Mouse (Mus musculus) hindbrain, postnatal 0 days (tissue): ENCODE results near the gene Sar1a. TPM values are rescaled to one million over a fixed set of nuclear protein-coding genes. Genes with fewer than 3 reads are reported as not detected.

Experiments used
- ATAC-seq: fragments of 200-750 bp; cut with Nextera tagmentation; 2 replicates; pipeline ENCODE4 v1.8.0; 2017; ENCODE audit warnings: mild to moderate bottlenecking, moderate TSS enrichment, moderate library complexity
- DNase-seq: peaks from one replicate; pipeline ENCODE4 v3.0.0-alpha.2; 2015; ENCODE audit warnings: low spot score
- H3K27ac ChIP-seq: fragments of 300-500 bp; sonication (generic); 2 replicates; pipeline ENCODE4 v1.5.1; 2014; ENCODE audit warnings: mild to moderate bottlenecking
- H3K27me3 ChIP-seq: fragments of 300-500 bp; sonication (generic); 2 replicates; pipeline ENCODE4 v1.6.1; 2014; ENCODE audit warnings: low read length, mixed read lengths; ENCODE audit not compliant: insufficient read depth
- H3K36me3 ChIP-seq: fragments of 300-500 bp; sonication (generic); 2 replicates; pipeline ENCODE4 v1.6.1; 2014; ENCODE audit warnings: low read length, mixed read lengths; ENCODE audit not compliant: insufficient read depth
- H3K4me1 ChIP-seq: fragments of 300-500 bp; sonication (generic); 2 replicates; pipeline ENCODE4 v1.6.1; 2014; ENCODE audit warnings: antibody characterized with exemption, low read length, mixed read lengths; ENCODE audit not compliant: insufficient read depth
- H3K4me2 ChIP-seq: fragments of 300-500 bp; sonication (generic); 2 replicates; pipeline ENCODE4 v1.6.1; 2014; ENCODE audit warnings: low read depth, mild to moderate bottlenecking, low read length, moderate library complexity, mixed read lengths
- H3K4me3 ChIP-seq: fragments of 300-500 bp; sonication (generic); 2 replicates; pipeline ENCODE4 v1.5.1; 2014; ENCODE audit warnings: low read length
- H3K9ac ChIP-seq: fragments of 300-500 bp; sonication (generic); replicated peaks from 2 replicates; pipeline ENCODE4 v1.6.1; 2014; ENCODE audit warnings: mild to moderate bottlenecking, low read length, moderate library complexity, mixed read lengths
- H3K9me3 ChIP-seq: fragments of 300-500 bp; sonication (generic); 2 replicates; pipeline ENCODE4 v1.6.1; 2016; ENCODE audit warnings: low read length, mixed read lengths
- CTCF ChIP-seq: IDR thresholded peaks from 2 replicates; pipeline ENCODE4 v1.5.1; 2016; ENCODE audit warnings: antibody characterized with exemption, control low read depth, low read depth
- WGBS: fragments of 180-500 bp; shearing (Covaris S2); extraction: QIAGEN DNeasy Blood & Tissue Kit; methylation state at CpG from one replicate; pipeline ENCODE4 v1.1.7; 2014; 5-methylcytosine and 5-hydroxymethylcytosine counted together
- polyA plus RNA-seq: library from polyadenylated mRNA; unstranded; fragments of >200 nt; fragmentation: Nextera tagmentation; extraction: Ambion mirVana; gene quantifications from 2 replicates; pipeline ENCODE4 v1.2.1, GENCODE M21; 2015
- total RNA-seq: library from RNA; depleted of rRNA; stranded (reverse); fragments of >200 nt; gene quantifications from 2 replicates; pipeline ENCODE4 v1.2.3, GENCODE M21; 2014

Sar1a gene
- total and polyA plus RNA-seq, 2 experiments from 2014 or later: 125 to 188 TPM

GRCm38 (mm10) chr10:61661887-61662286 is 18.2 kb upstream of the Sar1a start:
- no peak overlapping the region for H3K9ac ChIP-seq
- DNase-seq: no peak
- no peak for ATAC-seq
- no peaks in the 10 kb centered on the region for H3K27me3 ChIP-seq
- H3K4me3 ChIP-seq: no peak overlapping the region
- WGBS: 66% methylated on average over 8 of the region's 8 CpGs
- no peak overlapping the region for H3K4me2 ChIP-seq
- H3K4me1 ChIP-seq: no peaks in the 10 kb centered on the region
- H3K9me3 ChIP-seq: no peaks in the 10 kb centered on the region
- H3K27ac ChIP-seq: no peak overlapping the region
- H3K36me3 ChIP-seq: peaks cover 8% of the 10 kb centered on the region; the same call in 1 of the 2 replicates
- no peak for TF ChIP-seq CTCF

GRCm38 (mm10) chr10:61662391-61662988 is 17.6 kb upstream of the Sar1a start:
- peak; percentile 51 for DNase-seq

GRCm38 (mm10) chr10:61665111-61665510 is 15.0 kb upstream of the Sar1a start:
- 94% methylated on average over 10 of the region's 10 CpGs for WGBS
- H3K9ac ChIP-seq: no peak overlapping the region
- no peak for TF ChIP-seq CTCF
- H3K27ac ChIP-seq: no peak overlapping the region
- H3K4me3 ChIP-seq: no peak overlapping the region
- H3K4me1 ChIP-seq: no peaks in the 10 kb centered on the region
- DNase-seq: no peak
- H3K4me2 ChIP-seq: no peak overlapping the region
- no peak for ATAC-seq
- H3K9me3 ChIP-seq: no peaks in the 10 kb centered on the region
- H3K27me3 ChIP-seq: no peaks in the 10 kb centered on the region
- H3K36me3 ChIP-seq: peaks cover 34% of the 10 kb centered on the region; the same call in 1 of the 2 replicates

More at GRCm38 (mm10) chr10:61662391-61662988, 17.6 kb upstream of the Sar1a start:
- H3K4me3 ChIP-seq: no peak overlapping the region
- no peaks in the 10 kb centered on the region for H3K4me1 ChIP-seq
- TF ChIP-seq CTCF: no peak
- no peaks in the 10 kb centered on the region for H3K27me3 ChIP-seq
- WGBS: 52% methylated on average over 10 of the region's 10 CpGs
- H3K36me3 ChIP-seq: peaks cover 9% of the 10 kb centered on the region; the same call in 1 of the 2 replicates
- H3K4me2 ChIP-seq: no peak overlapping the region
- no peaks in the 10 kb centered on the region for H3K9me3 ChIP-seq
- H3K9ac ChIP-seq: no peak overlapping the region
- no peak overlapping the region for H3K27ac ChIP-seq
- ATAC-seq: peak; percentile 12; the same call in 1 of the 2 replicates

- H3K9ac ChIP-seq: no peak overlapping the region
- WGBS: 85% methylated on average over 3 of the region's 3 CpGs
- H3K4me2 ChIP-seq: no peak overlapping the region
- no peaks in the 10 kb centered on the region for H3K4me1 ChIP-seq
- TF ChIP-seq CTCF: no peak
- H3K36me3 ChIP-seq: peaks cover 39% of the 10 kb centered on the region
- ATAC-seq (no peak), DNase-seq (no peak)
- H3K27me3 ChIP-seq: no peaks in the 10 kb centered on the region
- no peak overlapping the region for H3K4me3 ChIP-seq
- H3K9me3 ChIP-seq: no peaks in the 10 kb centered on the region
- no peak overlapping the region for H3K27ac ChIP-seq
These were observed 14.4 kb upstream of the Sar1a start for GRCm38 (mm10) chr10:61665651-61666050.

- DNase-seq (peak; percentile 56), ATAC-seq (peak; percentile 40; the same call in 1 of the 2 replicates)
- H3K36me3 ChIP-seq: peaks cover 54% of the 10 kb centered on the region
- no peaks in the 10 kb centered on the region for H3K27me3 ChIP-seq
- H3K4me3 ChIP-seq: no peak overlapping the region
- no peak overlapping the region for H3K27ac ChIP-seq
- no peaks in the 10 kb centered on the region for H3K9me3 ChIP-seq
- no peaks in the 10 kb centered on the region for H3K4me1 ChIP-seq
- no peak for TF ChIP-seq CTCF
- WGBS: 31% methylated on average over 7 of the region's 7 CpGs
- no peak overlapping the region for H3K9ac ChIP-seq
- H3K4me2 ChIP-seq: no peak overlapping the region
These were observed 10.8 kb upstream of the Sar1a start for GRCm38 (mm10) chr10:61669289-61669688.

- Histone ChIP-seq H3K4me1 (no peaks in the 10 kb centered on the region), H3K4me2 (no peak overlapping the region), H3K9me3 (no peaks in the 10 kb centered on the region), H3K27me3 (no peaks in the 10 kb centered on the region), H3K36me3 (peaks cover 61% of the 10 kb centered on the region), H3K27ac (no peak overlapping the region), H3K9ac (no peak overlapping the region), H3K4me3 (no peak overlapping the region)
- no peak for DNase-seq
- no peak for ATAC-seq
- no peak for TF ChIP-seq CTCF
These were observed 10.2 kb upstream of the Sar1a start for GRCm38 (mm10) chr10:61669896-61670295.

GRCm38 (mm10) chr10:61670758-61671157 is 9.3 kb upstream of the Sar1a start:
- no peak; the same call in 1 of the 2 replicates for TF ChIP-seq CTCF
- H3K9ac ChIP-seq: no peak overlapping the region
- no peak overlapping the region for H3K4me2 ChIP-seq
- no peak overlapping the region for H3K27ac ChIP-seq
- WGBS: 95% methylated on average over 3 of the region's 3 CpGs
- no peak overlapping the region for H3K4me3 ChIP-seq
- no peak for DNase-seq
- H3K36me3 ChIP-seq: peaks cover 65% of the 10 kb centered on the region
- H3K27me3 ChIP-seq: no peaks in the 10 kb centered on the region
- H3K9me3 ChIP-seq: no peaks in the 10 kb centered on the region
- no peaks in the 10 kb centered on the region for H3K4me1 ChIP-seq
- ATAC-seq: no peak
